Mouse (Mus musculus): Measurements from ENCODE around the gene Gpr26.

Gene Gpr26

GRCm38 (mm10) chr7:131966023-131966915 is at the start of gene Gpr26:
Gene Gpr26 (plus strand): TSS chr7:131966460.
- no peak for DNase-seq (ENCODE audit: low spot score)

GRCm38 (mm10) chr7:131917384-131917783 is 48.9 kb upstream of the Gpr26 start:
- no peak for DNase-seq (ENCODE audit: low spot score)

- DNase-seq (ENCODE audit: low spot score) = no peak
These were observed 38.8 kb upstream of the Gpr26 start for GRCm38 (mm10) chr7:131927288-131928050.

GRCm38 (mm10) chr7:131937611-131938010 is 28.6 kb upstream of the Gpr26 start:
- DNase-seq (ENCODE audit: low spot score) = no peak

- DNase-seq (ENCODE audit: low spot score) = no peak
These were observed 15.1 kb upstream of the Gpr26 start for GRCm38 (mm10) chr7:131951131-131951530.

- no peak for DNase-seq (ENCODE audit: low spot score)
These were observed 12.9 kb upstream of the Gpr26 start for GRCm38 (mm10) chr7:131953402-131953801.

GRCm38 (mm10) chr7:131958705-131959104 is 7.6 kb upstream of the Gpr26 start:
- DNase-seq (ENCODE audit: low spot score) = no peak

GRCm38 (mm10) chr7:131960551-131960950 is 5.7 kb upstream of the Gpr26 start:
- DNase-seq (ENCODE audit: low spot score) = peak; percentile 10

GRCm38 (mm10) chr7:131966916-131967494 is 745 bp downstream of the Gpr26 start:
- DNase-seq (ENCODE audit: low spot score) = no peak

- no peak for DNase-seq (ENCODE audit: low spot score)
These were observed 4.0 kb downstream of the Gpr26 start for GRCm38 (mm10) chr7:131970255-131970654.

GRCm38 (mm10) chr7:131975867-131976266 is 9.6 kb downstream of the Gpr26 start:
- DNase-seq (ENCODE audit: low spot score) = no peak

- DNase-seq (ENCODE audit: low spot score) = no peak
These were observed 12.3 kb downstream of the Gpr26 start for GRCm38 (mm10) chr7:131978609-131979008.

- DNase-seq (ENCODE audit: low spot score) = no peak
These were observed 22.8 kb downstream of the Gpr26 start for GRCm38 (mm10) chr7:131989056-131989455.

GRCm38 (mm10) chr7:131992226-131992625 is 26.0 kb downstream of the Gpr26 start:
- no peak for DNase-seq (ENCODE audit: low spot score)

- no peak for DNase-seq (ENCODE audit: low spot score)
These were observed 26.6 kb downstream of the Gpr26 start for GRCm38 (mm10) chr7:131992873-131993272.

- no peak for DNase-seq (ENCODE audit: low spot score)
These were observed 39.9 kb downstream of the Gpr26 start for GRCm38 (mm10) chr7:132005996-132006696.

- DNase-seq (ENCODE audit: low spot score) = no peak
These were observed 42.7 kb downstream of the Gpr26 start for GRCm38 (mm10) chr7:132009002-132009401.

GRCm38 (mm10) chr7:132012969-132013679 is 46.9 kb downstream of the Gpr26 start:
- no peak for DNase-seq (ENCODE audit: low spot score)

- DNase-seq (ENCODE audit: low spot score) = no peak
These were observed 47.7 kb downstream of the Gpr26 start for GRCm38 (mm10) chr7:132013970-132014369.

- DNase-seq (ENCODE audit: low spot score) = no peak
These were observed 48.9 kb downstream of the Gpr26 start for GRCm38 (mm10) chr7:132015193-132015592.

GRCm38 (mm10) chr7:132015933-132016332 is 49.7 kb downstream of the Gpr26 start:
- no peak for DNase-seq (ENCODE audit: low spot score)
